Mouse (Mus musculus) CD4-positive, CD25-positive, alpha-beta regulatory T cell, adult 2 months (primary cell): ENCODE data around the gene Rimbp2.

Experiments
- DNase-seq: peaks from one replicate; pipeline ENCODE4 v3.0.0-alpha.2; 2012; ENCODE audit warnings: low read depth, low spot score

Gene Rimbp2

GRCm38 (mm10) chr5:128932776-128933175 is 20.5 kb downstream of the Rimbp2 start:
- no peak for DNase-seq

DNA sequence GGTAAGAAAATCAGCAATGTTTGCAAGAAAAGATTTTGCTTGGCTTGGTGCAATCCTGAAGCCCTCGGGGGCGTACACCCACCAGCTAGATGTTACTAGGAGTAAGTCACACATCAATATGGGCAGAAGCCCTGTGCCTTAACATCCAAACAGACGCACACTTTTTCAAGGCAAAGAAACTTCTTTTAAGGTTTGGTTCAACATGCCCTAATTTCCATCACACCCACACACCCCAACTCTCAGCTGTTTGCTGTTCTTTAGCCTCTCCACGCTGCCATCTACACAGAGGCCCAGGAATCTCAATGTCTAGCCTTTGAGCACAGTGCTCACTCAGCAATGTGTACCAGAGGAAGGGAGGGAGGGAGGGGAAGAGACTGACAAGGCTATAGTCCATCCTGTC is 28.2 kb downstream of the Rimbp2 start:
- DNase-seq = no peak

GRCm38 (mm10) chr5:128920112-128920511 is 33.2 kb downstream of the Rimbp2 start:
- no peak for DNase-seq

DNA sequence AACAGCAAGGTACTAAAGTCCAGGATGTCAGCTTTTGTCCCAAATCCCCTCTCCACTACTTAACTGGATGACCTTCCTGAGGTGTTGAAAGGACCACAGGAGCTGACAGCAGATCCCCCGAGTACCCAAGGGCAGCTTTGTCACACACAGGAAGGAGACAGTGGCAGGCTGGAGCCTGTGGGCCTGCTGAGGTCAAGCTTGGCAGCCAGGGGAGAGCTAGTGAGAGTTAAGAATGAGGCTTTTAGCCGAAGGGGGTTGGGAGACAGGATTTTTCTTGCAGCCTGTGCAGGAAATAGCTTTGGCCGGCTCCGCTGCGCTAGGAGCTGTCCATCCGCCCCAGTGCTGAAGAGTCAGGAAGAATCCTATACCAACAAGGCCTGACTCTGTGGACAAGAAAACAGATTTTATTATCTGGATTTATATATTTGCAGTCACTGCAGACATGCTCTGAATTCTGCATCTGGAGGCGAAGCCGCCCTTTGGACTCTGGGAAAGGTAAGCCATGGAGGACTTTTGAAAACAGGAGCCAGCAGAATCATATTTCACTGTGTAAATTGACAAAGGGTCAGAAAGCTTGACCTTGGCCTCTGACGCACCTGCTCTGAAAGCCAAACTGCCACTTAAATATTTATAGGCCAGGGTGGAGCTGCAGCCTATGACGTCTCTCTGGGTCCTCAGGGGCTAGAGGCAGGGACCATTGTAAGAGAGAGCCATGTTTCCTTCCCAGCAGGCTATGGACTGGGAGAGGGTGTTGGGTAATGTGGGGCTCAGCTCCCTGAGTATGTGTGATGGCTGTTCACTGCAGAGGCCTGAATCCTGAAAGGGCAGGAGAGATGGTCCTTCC is 35.9 kb downstream of the Rimbp2 start:
- no peak for DNase-seq

DNA sequence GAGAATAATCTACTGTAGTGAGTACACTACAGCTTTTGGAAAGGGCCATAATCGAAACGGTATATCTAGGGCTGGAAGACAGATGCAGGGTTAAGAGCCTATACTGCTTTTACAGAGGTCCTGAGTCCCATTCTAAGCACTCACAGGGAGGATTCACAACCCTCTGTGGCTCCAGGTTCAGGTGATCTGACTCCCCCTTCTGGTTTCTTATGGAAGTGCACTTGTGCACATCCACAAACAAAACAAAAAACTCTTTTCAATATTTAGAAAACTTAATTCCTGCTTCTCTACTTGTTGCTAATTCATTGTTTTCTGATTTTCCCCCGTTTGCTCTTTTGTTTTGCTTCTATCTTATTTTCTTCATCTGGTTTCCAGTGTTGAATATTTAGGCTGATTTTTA is 39.5 kb downstream of the Rimbp2 start:
- DNase-seq = no peak

DNA sequence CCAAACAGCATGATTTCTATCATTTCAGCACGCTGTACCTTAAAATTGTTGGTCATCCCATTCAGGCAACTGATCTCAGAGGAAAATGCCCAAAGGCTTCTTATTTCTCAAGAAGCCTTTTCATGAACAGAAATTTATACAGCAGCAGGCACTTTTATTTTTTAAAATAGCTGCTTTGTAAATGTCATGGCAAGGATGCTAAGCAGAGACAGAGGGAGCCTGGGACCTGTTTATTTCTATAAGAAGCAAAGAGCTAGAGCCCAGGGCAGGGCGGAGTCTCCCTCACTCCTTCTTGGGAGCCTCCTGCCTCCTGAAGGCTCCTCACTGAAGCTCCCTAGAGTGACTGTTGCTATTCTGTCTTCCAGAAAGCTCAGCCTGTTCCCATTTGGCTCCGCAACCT is 40.9 kb downstream of the Rimbp2 start:
- DNase-seq = no peak

DNA sequence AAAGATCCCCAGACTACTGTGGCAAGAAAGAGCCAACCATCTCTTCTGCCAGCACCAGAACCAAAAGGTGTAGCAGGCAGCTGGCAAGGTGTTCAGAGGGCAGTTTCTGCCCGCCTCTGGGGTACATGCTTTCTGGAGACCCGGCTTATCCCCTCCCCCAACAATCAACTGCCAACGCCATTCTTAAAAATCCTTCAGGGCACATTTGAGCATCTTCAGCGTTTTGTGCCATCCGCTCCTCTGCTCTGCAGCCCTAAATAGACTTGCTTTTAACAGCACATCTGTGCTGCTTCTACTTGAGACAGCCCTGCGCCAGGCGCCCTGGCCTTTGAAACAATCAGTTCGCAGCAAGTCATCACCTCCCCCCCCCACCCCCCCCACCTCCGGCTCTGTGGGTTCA is 41.7 kb downstream of the Rimbp2 start:
- no peak for DNase-seq

DNA sequence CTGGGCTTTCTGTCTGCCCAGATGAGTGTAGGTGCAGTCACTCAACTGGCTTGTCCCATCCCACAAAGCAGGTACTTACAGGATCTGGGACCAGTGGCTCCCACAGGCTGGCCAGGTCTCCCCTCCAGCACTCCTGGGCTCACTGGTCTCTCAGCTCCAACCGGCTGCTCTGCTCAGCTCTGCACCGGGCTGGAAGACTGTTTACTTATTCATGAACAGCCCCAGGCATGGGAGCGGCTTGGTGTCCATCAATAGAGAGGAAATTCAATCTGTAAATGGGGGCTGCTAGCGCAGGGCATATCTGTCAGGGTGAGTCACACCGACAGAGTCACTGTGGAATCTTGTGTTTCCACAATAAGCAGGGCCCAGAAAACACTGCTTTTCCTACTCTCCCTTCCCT is 49.2 kb downstream of the Rimbp2 start:
- no peak for DNase-seq

- no peak for DNase-seq
These were observed 50.2 kb downstream of the Rimbp2 start for GRCm38 (mm10) chr5:128903120-128903519.

GRCm38 (mm10) chr5:128899971-128900370 is 53.3 kb downstream of the Rimbp2 start:
- DNase-seq = no peak

- DNase-seq = no peak
These were observed 58.4 kb downstream of the Rimbp2 start for GRCm38 (mm10) chr5:128894921-128895320.

DNA sequence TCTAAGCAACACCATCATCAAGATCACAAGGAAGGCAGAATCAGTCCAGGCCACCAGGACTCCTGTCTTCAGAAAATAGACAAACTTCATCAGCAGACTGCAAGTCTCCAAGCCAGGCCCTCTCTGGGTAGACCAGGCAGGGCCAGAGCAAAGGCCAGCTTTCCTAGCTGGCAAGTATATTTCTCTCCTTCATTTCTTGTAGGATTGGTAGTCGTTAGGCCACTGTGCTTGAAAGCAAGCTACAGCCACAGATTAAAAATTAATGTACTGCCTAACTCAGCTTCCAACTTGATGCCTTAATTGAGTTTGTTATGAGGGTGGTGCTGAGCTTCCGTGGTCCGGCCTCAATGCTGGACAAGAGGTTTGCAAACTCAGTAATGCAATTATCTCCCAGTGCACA is 65.7 kb downstream of the Rimbp2 start:
- no peak for DNase-seq

GRCm38 (mm10) chr5:128884320-128884719 is 69.0 kb downstream of the Rimbp2 start:
- no peak for DNase-seq

- DNase-seq = no peak
These were observed 74.2 kb downstream of the Rimbp2 start for GRCm38 (mm10) chr5:128879092-128879491.

- DNase-seq = no peak
These were observed 75.8 kb downstream of the Rimbp2 start for GRCm38 (mm10) chr5:128877425-128878035.

- DNase-seq = no peak
These were observed 81.6 kb downstream of the Rimbp2 start for GRCm38 (mm10) chr5:128871706-128872105.

GRCm38 (mm10) chr5:128866811-128867210 is 86.5 kb downstream of the Rimbp2 start:
- DNase-seq = no peak

- DNase-seq = no peak
These were observed 87.0 kb downstream of the Rimbp2 start for GRCm38 (mm10) chr5:128866291-128866690.

- no peak for DNase-seq
These were observed 89.8 kb downstream of the Rimbp2 start for GRCm38 (mm10) chr5:128863497-128863896.

DNA sequence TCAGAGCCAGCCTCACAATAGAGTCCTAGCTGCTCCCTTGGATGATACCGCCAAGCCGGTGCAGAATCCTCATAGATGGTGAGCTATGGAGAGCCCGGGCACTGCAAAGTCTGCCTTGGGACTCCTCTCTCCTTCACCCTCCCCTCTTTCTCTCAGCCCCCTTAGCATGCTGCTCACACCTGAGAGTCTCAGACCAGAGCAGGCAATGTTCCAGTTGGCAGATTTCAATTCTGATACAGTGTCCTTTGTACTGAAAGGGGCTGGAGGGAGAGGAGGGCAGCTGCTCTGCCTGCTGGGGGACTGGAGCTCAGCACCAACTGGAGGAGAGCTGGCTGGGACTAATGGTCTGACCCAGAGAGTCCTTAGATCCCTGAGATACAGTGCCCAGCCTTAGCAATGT is 92.4 kb downstream of the Rimbp2 start:
- DNase-seq = no peak

DNA sequence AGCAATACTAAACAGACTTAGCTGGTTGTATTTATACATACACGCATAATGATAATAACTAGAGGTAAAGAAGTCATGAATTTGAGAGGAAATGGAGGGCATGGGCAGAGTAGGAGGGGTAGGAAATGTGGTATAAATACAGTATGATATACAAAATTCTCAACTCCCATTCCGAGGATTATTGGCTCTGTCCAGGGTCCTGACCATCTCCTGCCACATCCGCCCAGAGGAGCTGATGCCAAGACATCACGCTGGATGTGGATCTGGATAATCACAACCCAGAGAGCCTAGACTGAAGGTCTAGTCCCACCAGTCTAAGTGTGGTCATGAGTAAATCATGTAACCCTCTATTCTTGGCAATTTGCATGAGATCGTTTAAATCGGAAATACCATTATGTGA is 100.5 kb downstream of the Rimbp2 start:
- no peak for DNase-seq

- no peak for DNase-seq
These were observed 105.5 kb downstream of the Rimbp2 start for GRCm38 (mm10) chr5:128847806-128848205.

GRCm38 (mm10) chr5:128846433-128847040 is 106.7 kb downstream of the Rimbp2 start:
- no peak for DNase-seq
